ENCODE assay signal across 19 mouse cellular contexts in the genomic region with DNA sequence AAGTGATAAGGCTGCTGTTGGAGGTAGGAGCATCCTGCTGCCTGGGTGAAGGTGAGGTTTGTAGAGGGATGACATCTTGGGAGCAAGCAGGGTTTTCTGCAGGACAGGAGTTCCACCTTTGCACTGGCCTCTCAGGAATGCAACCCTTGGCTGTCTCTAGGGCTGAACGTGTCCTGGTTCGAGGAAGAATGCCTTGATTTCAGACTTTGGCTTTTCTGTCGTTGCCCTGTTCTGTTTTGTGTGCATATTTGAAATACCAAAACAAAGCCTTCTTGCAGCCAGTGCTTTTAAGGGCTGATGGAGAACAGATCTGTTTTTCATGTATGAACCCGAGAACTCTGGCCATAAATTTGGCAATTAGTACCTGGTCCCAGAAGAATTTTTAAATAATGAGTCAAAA.
DNase-seq lines count a peak whose midpoint lies in the region; ATAC-seq and TF ChIP-seq lines count a peak whose summit lies in the region.
"Had no signal": no experiment of that assay in that cellular context is flagged by ENCODE, and none has a peak within 500 bp of the region (broad histone marks: within the 10 kb centered on the region; RNA-seq: fewer than 3 reads in every experiment).

No protein-coding gene starts in this region.

- peak overlapping the region; percentile 12; the same call in 1 of the 2 replicates for H3K27ac ChIP-seq in layer of hippocampus, adult 2 months
- H3K27ac ChIP-seq in kidney, postnatal 0 days = peak overlapping the region; percentile 51; the same call in 1 of the 2 replicates
- H3K27ac ChIP-seq: hindbrain, postnatal 0 days; macrophage had no signal

- H3K4me2 ChIP-seq in kidney, postnatal 0 days (ENCODE audit: low read length) = no peak overlapping the region
- H3K4me2 ChIP-seq: heart, embryonic 11.5 days; liver, embryonic 11.5 days; lung, embryonic 14.5 days had no signal

- no peaks in the 10 kb centered on the region for H3K9me3 ChIP-seq in kidney, postnatal 0 days (replicated peaks; ENCODE audit: low read length)

- no peaks in the 10 kb centered on the region for H3K36me3 ChIP-seq in kidney, postnatal 0 days (ENCODE audit: insufficient read depth, low read length)

- no peak overlapping the region for H3K4me3 ChIP-seq in layer of hippocampus, adult 2 months
- no peak overlapping the region for H3K4me3 ChIP-seq in kidney, postnatal 0 days (replicated peaks; ENCODE audit: low read depth, low read length)

- peaks cover 6% of the 10 kb centered on the region; the same call in 1 of the 2 replicates for H3K4me1 ChIP-seq in kidney, postnatal 0 days (replicated peaks; ENCODE audit: insufficient read depth, low read length)

- TF ChIP-seq CTCF in layer of hippocampus, adult 2 months (conservative IDR thresholded peaks at IDR 0.05) = no peak
- TF ChIP-seq CTCF in kidney, postnatal 0 days (IDR thresholded peaks at IDR 0.05; ENCODE audit: low read depth) = no peak

- no peak for DNase-seq in layer of hippocampus, adult 2 months (ENCODE audit: low spot score in 2 of 2)
- DNase-seq in layer of hippocampus, postnatal 14 days (ENCODE audit: low spot score in 2 of 2) = no peak
- peak; percentile 74 for DNase-seq in kidney, adult 11 months
- peak; percentile 71 for DNase-seq in kidney, postnatal 0 days (ENCODE audit: low spot score)
- peak; percentile 55 for DNase-seq in mesoderm, embryonic 11.5 days (ENCODE audit: low read depth, low spot score)
- no peak for DNase-seq in MN1 (ENCODE audit: low spot score)
- no peak for DNase-seq in layer of hippocampus, postnatal 10 days (ENCODE audit: low spot score in 2 of 2)
- DNase-seq: adrenal gland, adult 2 months; cerebellum, postnatal 25 days; gastrocnemius, postnatal 36 days; lung, embryonic 14.5 days; midbrain, embryonic 14.5 days; right cerebral cortex, adult 18-20 months; thymus, postnatal 36 days had no signal

- H3K27me3 ChIP-seq in kidney, postnatal 0 days (ENCODE audit: insufficient read depth, low read length) = no peaks in the 10 kb centered on the region

- H3K9ac ChIP-seq in kidney, postnatal 0 days (ENCODE audit: low read depth, low read length) = no peak overlapping the region
- H3K9ac ChIP-seq: lung, embryonic 14.5 days had no signal

- peak; percentile 46; the same call in 1 of the 2 replicates for ATAC-seq in kidney, postnatal 0 days (replicated peaks; ENCODE audit: low FRiP score, low read depth)
- ATAC-seq in activated CD4-positive, CD25-positive, alpha-beta regulatory T cell, adult 4 months = no peak
- ATAC-seq: hindbrain, postnatal 0 days had no signal

- 11% methylated on average over 4 of the region's 4 CpGs for WGBS in kidney, postnatal 0 days

Comparison
In these comparisons a context has a peak if more than half of its experiments do, and no peak if none do; other contexts are left out.
1. DNase-seq: peak in kidney, adult 11 months (single experiment), kidney, postnatal 0 days (single experiment) and mesoderm, embryonic 11.5 days (single experiment); none in layer of hippocampus, adult 2 months (0 of 2), layer of hippocampus, postnatal 14 days (0 of 2), MN1 (single experiment) and layer of hippocampus, postnatal 10 days (0 of 2).